Mouse (Mus musculus) heart, adult 2 months (tissue): Measurements from ENCODE around the gene Olfr56. TPM values are rescaled to one million over a fixed set of nuclear protein-coding genes. Genes with fewer than 3 reads are reported as not detected.

Experiments used
- DNase-seq, 2 experiments: peaks; one replicate each; pipeline ENCODE4 v3.0.0; 2021
- H3K27ac ChIP-seq: fragments of 200-600 bp; 2 replicates; pipeline ENCODE4 v1.8.1; 2022
- H3K27me3 ChIP-seq: fragments of 200-500 bp; 2 replicates; pipeline ENCODE4 v1.6.1; 2012; ENCODE audit warnings: mild to moderate bottlenecking, low read length, inconsistent platforms, mixed read lengths; ENCODE audit not compliant: control insufficient read depth, insufficient read depth
- H3K36me3 ChIP-seq: fragments of 200-500 bp; 2 replicates; pipeline ENCODE4 v1.6.1; 2012; ENCODE audit warnings: low read length, inconsistent platforms; ENCODE audit not compliant: control insufficient read depth, insufficient read depth
- H3K4me1 ChIP-seq: fragments of 200-500 bp; 2 replicates; pipeline ENCODE4 v1.6.1; 2011; ENCODE audit warnings: low read length; ENCODE audit not compliant: control insufficient read depth, insufficient read depth
- H3K4me3 ChIP-seq: fragments of 200-600 bp; 2 replicates; pipeline ENCODE4 v1.8.1; 2022
- H3K79me2 ChIP-seq: fragments of 200-500 bp; replicated peaks from 2 replicates; pipeline ENCODE4 v1.6.1; 2012; ENCODE audit warnings: mild to moderate bottlenecking, inconsistent platforms, low read length, moderate library complexity, mixed read lengths; ENCODE audit not compliant: control insufficient read depth, insufficient read depth
- H3K9ac ChIP-seq: fragments of 200-500 bp; 2 replicates; pipeline ENCODE4 v1.6.1; 2012; ENCODE audit warnings: low read depth, mild to moderate bottlenecking, control low read depth, inconsistent platforms, low read length, mixed read lengths
- CTCF ChIP-seq: fragments of 200-600 bp; IDR thresholded peaks from 2 replicates; pipeline ENCODE4 v1.8.1; 2022; ENCODE audit warnings: antibody characterized with exemption, mild to moderate bottlenecking, moderate library complexity
- EP300 ChIP-seq: fragments of 200-500 bp; IDR thresholded peaks from 2 replicates; pipeline ENCODE4 v1.6.1; 2011; ENCODE audit warnings: low read depth, low read length, control low read depth; ENCODE audit not compliant: insufficient read depth
- POLR2A ChIP-seq: fragments of 200-500 bp; IDR thresholded peaks from 2 replicates; pipeline ENCODE4 v1.6.1; 2011; ENCODE audit warnings: mild to moderate bottlenecking, low read depth, low read length, control low read depth; ENCODE audit not compliant: insufficient read depth
- WGBS: fragments of 180-500 bp; shearing (Covaris S2); methylation state at CpG from one replicate; pipeline ENCODE4 v1.1.7; 2018; 5-methylcytosine and 5-hydroxymethylcytosine counted together
- intact Hi-C: fragments of 180-260 bp; cut with DNase I; formaldehyde crosslinking; loops from one replicate; pipeline ENCODE4 v1.15.1; 2025
- polyA plus RNA-seq: library from polyadenylated mRNA; depleted of rRNA; stranded (reverse); fragments of >200 nt; gene quantifications from 2 replicates; pipeline ENCODE4 v1.2.3, GENCODE M21; 2012
- total RNA-seq, 2 experiments: library from RNA; stranded (reverse); gene quantifications; 2 replicates each; pipeline ENCODE4 v1.2.3; 2021

Gene Olfr56
- total and polyA plus RNA-seq, 3 experiments = 0.10 TPM; not detected in 2

DNA sequence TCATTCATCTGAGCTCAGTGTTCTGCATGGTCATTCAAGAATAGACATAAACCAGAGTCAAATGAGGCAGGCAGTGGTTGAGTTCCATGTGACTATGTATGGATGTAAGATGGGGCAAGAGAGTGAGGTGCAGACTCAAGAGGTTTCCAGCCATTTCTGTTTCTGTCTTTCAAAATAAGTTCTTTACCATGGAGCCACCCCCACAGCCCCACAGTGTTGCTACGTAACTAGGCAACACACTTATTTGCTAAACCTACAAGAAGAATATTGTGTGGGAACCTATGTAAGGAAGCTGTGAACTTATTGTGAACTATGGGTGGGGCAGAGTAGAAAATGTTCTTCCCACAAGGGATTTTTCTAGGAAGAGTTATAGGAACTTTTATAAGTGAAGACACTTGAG, 104.5 kb downstream of the Olfr56 start:
- no peak for TF ChIP-seq POLR2A
- no peak for TF ChIP-seq CTCF
- peaks cover 14% of the 10 kb centered on the region for H3K36me3 ChIP-seq
- intact Hi-C loops = no loop called here
- DNase-seq = no peak
- H3K27ac ChIP-seq = peak overlapping the region; percentile 34; the same call in 1 of the 2 replicates
- WGBS = 64% methylated on average over 1 of the region's 1 CpGs
- H3K4me1 ChIP-seq = peaks cover 28% of the 10 kb centered on the region
- H3K4me3 ChIP-seq = no peak overlapping the region
- no peaks in the 10 kb centered on the region for H3K27me3 ChIP-seq
- H3K79me2 ChIP-seq = no peaks in the 10 kb centered on the region
- H3K9ac ChIP-seq = no peak overlapping the region

DNA sequence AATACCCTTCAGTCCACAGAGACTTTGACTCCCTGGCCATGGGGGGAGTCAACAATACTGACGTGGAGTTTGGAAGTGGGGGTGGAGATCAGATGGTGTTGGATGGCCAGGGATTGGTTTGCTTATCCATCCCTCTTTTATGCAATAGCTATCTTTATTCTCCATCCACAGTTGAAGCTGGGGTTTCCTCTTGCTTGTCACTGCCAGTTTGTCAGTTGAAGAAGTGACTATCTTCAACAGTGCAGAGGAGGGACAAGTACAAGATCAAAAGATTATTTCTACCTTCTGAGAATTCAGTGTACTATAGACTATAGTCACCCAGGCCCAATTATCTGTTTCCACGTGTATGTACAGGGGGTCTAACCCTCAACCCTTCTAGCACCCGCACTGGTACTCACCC, 105.1 kb downstream of the Olfr56 start:
- Histone ChIP-seq H3K4me1 (peaks cover 28% of the 10 kb centered on the region), H3K27me3 (no peaks in the 10 kb centered on the region), H3K36me3 (peaks cover 14% of the 10 kb centered on the region), H3K9ac (no peak overlapping the region), H3K4me3 (no peak overlapping the region), H3K27ac (peak overlapping the region; percentile 34; the same call in 1 of the 2 replicates), H3K79me2 (no peaks in the 10 kb centered on the region)
- intact Hi-C loops = no loop called here
- 72% methylated on average over 3 of the region's 3 CpGs for WGBS
- no peak for TF ChIP-seq EP300
- TF ChIP-seq CTCF = no peak
- TF ChIP-seq POLR2A = no peak
- DNase-seq = no peak

DNA sequence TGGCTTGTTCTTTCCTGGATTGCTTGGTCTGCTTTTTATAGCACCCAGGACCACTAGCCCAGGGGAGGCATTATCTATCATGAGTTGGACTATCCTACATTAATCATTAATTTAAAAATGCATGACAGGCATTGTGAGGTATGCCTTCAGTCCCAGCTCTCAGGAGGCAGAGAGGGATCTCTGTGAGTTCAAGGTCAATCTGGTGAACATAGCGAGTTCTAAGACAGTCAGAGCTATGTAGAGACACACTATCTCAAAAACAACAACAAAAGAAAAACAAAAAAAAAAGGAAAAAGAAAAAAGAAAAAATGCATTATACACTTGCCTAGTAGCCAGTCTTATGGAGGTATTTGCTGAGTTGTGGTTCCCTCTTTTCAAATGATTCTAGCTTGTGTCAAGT, 105.7 kb downstream of the Olfr56 start:
- TF ChIP-seq EP300 (no peak), POLR2A (no peak), CTCF (no peak)
- intact Hi-C loops = no loop called here
- Histone ChIP-seq H3K27ac (peak overlapping the region; percentile 34; the same call in 1 of the 2 replicates), H3K36me3 (peaks cover 14% of the 10 kb centered on the region), H3K4me1 (peaks cover 28% of the 10 kb centered on the region), H3K4me3 (no peak overlapping the region), H3K79me2 (no peaks in the 10 kb centered on the region), H3K9ac (peak overlapping the region; percentile 53), H3K27me3 (no peaks in the 10 kb centered on the region)
- WGBS = 63% methylated on average over 1 of the region's 1 CpGs
- DNase-seq = no peak

DNA sequence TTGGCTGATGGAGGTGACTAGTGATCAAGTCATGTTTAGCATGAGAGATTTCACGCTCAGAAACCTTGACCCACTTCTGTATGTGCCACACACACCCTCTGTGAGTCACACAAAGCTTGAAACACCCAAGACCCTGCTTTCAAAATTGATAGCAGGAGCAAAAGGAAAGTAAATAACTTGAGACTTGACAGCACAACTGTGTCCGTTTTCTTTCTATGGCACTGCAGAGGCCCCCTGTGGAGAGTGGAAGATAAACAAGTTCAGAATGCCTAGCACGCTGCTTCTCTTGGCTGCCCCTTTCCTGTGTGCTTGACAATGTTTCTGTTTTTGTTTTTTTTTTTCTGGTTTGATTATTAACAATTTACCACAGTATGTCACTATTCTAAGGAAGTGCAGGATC, 106.2 kb downstream of the Olfr56 start:
- peak; percentile 66 for TF ChIP-seq CTCF
- TF ChIP-seq POLR2A = no peak
- TF ChIP-seq EP300 = 0 out of 2 replicates have a peak, but pooled peaks have one; percentile 20
- no peak overlapping the region for H3K4me3 ChIP-seq
- peak overlapping the region; percentile 32; the same call in 1 of the 2 replicates for H3K27ac ChIP-seq
- 29% methylated on average over 3 of the region's 3 CpGs for WGBS
- no peaks in the 10 kb centered on the region for H3K27me3 ChIP-seq
- peak overlapping the region; percentile 53 for H3K9ac ChIP-seq
- no peaks in the 10 kb centered on the region for H3K79me2 ChIP-seq
- intact Hi-C loops = loop anchor here (5.0 kb wide), 1 partner anchor 213 kb away; the partner anchor contains the start of gene Irgm1
- peaks cover 28% of the 10 kb centered on the region for H3K4me1 ChIP-seq
- no peak for DNase-seq
- H3K36me3 ChIP-seq = peaks cover 14% of the 10 kb centered on the region

DNA sequence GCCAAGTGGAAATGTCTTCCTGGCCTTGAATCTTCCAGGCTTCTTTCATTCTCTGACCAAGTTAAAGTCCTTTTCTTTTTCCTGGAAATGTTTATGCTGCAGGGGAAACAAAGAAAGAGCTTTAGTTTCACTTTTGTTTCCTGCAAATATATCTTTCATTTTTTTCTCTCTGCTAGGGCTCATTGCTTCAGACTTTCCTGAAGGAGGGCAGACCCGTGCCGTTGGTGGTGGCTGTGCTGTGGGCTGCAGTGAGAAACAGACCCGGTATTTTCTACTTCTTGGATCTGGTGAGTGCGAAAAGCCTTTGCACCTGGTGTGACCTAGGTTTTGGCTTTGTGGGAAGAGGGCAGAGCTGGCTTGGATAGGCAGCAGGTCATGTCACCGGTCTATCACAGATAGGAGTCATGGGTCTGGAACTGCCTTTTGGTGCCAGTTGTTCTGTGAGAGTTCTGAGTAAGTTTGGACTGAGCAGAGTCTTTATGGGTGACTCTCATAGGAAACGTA, 108.2 kb downstream of the Olfr56 start:
- no peak for TF ChIP-seq POLR2A
- no peak for TF ChIP-seq EP300
- no peak for TF ChIP-seq CTCF
- Histone ChIP-seq H3K27me3 (no peaks in the 10 kb centered on the region), H3K4me3 (peak overlapping the region; percentile 9; the same call in 1 of the 2 replicates), H3K27ac (peak overlapping the region; percentile 79), H3K4me1 (peaks cover 22% of the 10 kb centered on the region), H3K9ac (peak overlapping the region; percentile 55), H3K36me3 (peaks cover 9% of the 10 kb centered on the region), H3K79me2 (no peaks in the 10 kb centered on the region)
- 58% methylated on average over 6 of the region's 6 CpGs for WGBS
- DNase-seq = no peak
- intact Hi-C loops = loop anchor here (5.0 kb wide), 1 partner anchor 215 kb away; the partner anchor contains the start of gene Irgm1

DNA sequence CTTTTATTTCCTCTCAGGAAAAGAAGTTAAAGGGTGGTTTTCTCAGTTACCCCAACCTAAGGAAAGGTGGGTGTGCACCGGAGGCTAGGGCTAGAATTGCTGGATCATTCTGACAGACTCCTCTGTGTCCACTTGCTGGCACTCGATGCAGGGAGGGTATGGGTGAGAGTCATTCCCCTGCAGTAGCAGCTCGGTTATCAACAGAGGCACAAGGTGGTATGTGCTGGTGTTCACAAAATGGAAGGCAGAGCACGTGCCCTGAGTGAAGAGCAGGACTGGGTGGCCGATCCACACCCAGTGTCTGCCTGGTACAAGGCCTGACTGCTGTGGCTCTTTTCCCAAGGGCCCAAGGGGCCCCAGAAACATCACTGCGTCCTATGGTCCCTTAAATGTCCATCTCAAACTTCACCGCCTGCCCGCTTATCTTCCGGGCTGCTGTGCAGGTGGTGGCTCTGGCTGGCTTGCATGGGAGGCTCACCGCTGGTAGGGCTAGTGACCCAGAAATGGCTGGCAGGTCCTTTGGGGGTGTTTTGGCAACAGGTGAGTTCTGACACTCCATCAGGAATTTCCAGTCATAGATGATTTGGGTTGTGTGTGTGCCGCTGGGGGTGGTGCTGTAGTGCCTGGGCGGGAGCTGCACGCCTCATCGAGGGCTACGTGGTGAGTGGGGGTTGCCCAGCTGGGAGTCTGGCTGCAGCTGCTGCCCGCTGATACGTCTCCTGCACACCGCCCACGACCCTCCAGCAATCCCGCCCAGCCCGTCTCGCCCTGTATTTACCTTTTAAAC, 109.3 kb downstream of the Olfr56 start:
- Histone ChIP-seq H3K27ac (peak overlapping the region; percentile 47), H3K79me2 (no peaks in the 10 kb centered on the region), H3K27me3 (no peaks in the 10 kb centered on the region), H3K36me3 (peaks cover 4% of the 10 kb centered on the region), H3K9ac (no peak overlapping the region), H3K4me3 (peak overlapping the region; percentile 13; the same call in 1 of the 2 replicates), H3K4me1 (peaks cover 19% of the 10 kb centered on the region)
- DNase-seq = peak; percentile 46 to 60
- intact Hi-C loops = loop anchor here (5.0 kb wide), 1 partner anchor 216 kb away; the partner anchor contains the start of gene Irgm1
- TF ChIP-seq CTCF = no peak
- TF ChIP-seq EP300 = no peak
- no peak for TF ChIP-seq POLR2A
- 48% methylated on average over 22 of the region's 22 CpGs for whole genome bisulfite sequencing
